Mouse (Mus musculus): Measurements from ENCODE around the gene Pigv.

Gene Pigv

GRCm38 (mm10) chr4:133633332-133634042, 39.0 kb downstream of the Pigv start:
- peak; percentile 93 to 96 for DNase-seq

GRCm38 (mm10) chr4:133632483-133633327, 39.7 kb downstream of the Pigv start:
- DNase-seq: peak; percentile 74 to 79

GRCm38 (mm10) chr4:133631769-133632411, 40.6 kb downstream of the Pigv start:
- DNase-seq: peak in 1 of 2 experiments; percentile 57

GRCm38 (mm10) chr4:133631071-133631768, 41.2 kb downstream of the Pigv start:
- peak; percentile 38 to 51 for DNase-seq

- DNase-seq: peak; percentile 70 to 71
Observed at GRCm38 (mm10) chr4:133630326-133630920, 42.0 kb downstream of the Pigv start.

GRCm38 (mm10) chr4:133629191-133629590, 43.3 kb downstream of the Pigv start:
- DNase-seq: no peak

GRCm38 (mm10) chr4:133628517-133628916, 43.9 kb downstream of the Pigv start:
- DNase-seq: no peak

GRCm38 (mm10) chr4:133627039-133627438, 45.4 kb downstream of the Pigv start:
- DNase-seq: peak; percentile 85 to 89

GRCm38 (mm10) chr4:133626621-133627020, 45.8 kb downstream of the Pigv start:
- no peak for DNase-seq

GRCm38 (mm10) chr4:133626221-133626620, 46.2 kb downstream of the Pigv start:
- no peak for DNase-seq

GRCm38 (mm10) chr4:133625621-133626071, 46.8 kb downstream of the Pigv start:
- peak; percentile 41 to 61 for DNase-seq

- DNase-seq: no peak
Observed at GRCm38 (mm10) chr4:133624830-133625229, 47.6 kb downstream of the Pigv start.

GRCm38 (mm10) chr4:133622161-133622695, 50.2 kb downstream of the Pigv start:
- no peak for DNase-seq

- DNase-seq: no peak
Observed at GRCm38 (mm10) chr4:133620668-133621067, 51.8 kb downstream of the Pigv start.

- peak in 1 of 2 experiments; percentile 4 for DNase-seq
Observed at GRCm38 (mm10) chr4:133619473-133620136, 52.8 kb downstream of the Pigv start.

GRCm38 (mm10) chr4:133617936-133618335, 54.5 kb downstream of the Pigv start:
- DNase-seq: peak in 1 of 2 experiments; percentile 18

GRCm38 (mm10) chr4:133615416-133615815, 57.0 kb downstream of the Pigv start:
- DNase-seq: no peak

GRCm38 (mm10) chr4:133614274-133614761, 58.1 kb downstream of the Pigv start:
- peak in 1 of 2 experiments; percentile 56 for DNase-seq

- no peak for DNase-seq
Observed at GRCm38 (mm10) chr4:133613867-133614266, 58.6 kb downstream of the Pigv start.

GRCm38 (mm10) chr4:133613026-133613425, 59.4 kb downstream of the Pigv start:
- no peak for DNase-seq

GRCm38 (mm10) chr4:133612416-133612815, 60.0 kb downstream of the Pigv start:
- no peak for DNase-seq
